Mouse (Mus musculus) B cell, adult 2 months (primary cell): ENCODE data around the gene Tmem69.

Source experiments
- DNase-seq, 2 experiments: peaks; one replicate each; pipeline ENCODE4 v3.0.0; 2022

Gene Tmem69

GRCm38 (mm10) chr4:116555413-116556300, at the start of gene Tmem69:
TSS of gene Tmem69 (minus strand) at chr4:116555936.
- DNase-seq = peak; percentile 85 to 87

- DNase-seq = peak; percentile 87 to 88
Observed at GRCm38 (mm10) chr4:116596978-116597881, 41.5 kb upstream of the Tmem69 start.

- peak in 1 of 2 experiments; percentile 1 for DNase-seq
Observed at GRCm38 (mm10) chr4:116596379-116596778, 40.6 kb upstream of the Tmem69 start, which contains the start of gene Ccdc17. TSS of gene Ccdc17 (plus strand) at chr4:116596654.

GRCm38 (mm10) chr4:116595793-116596192, 40.1 kb upstream of the Tmem69 start:
- no peak for DNase-seq

GRCm38 (mm10) chr4:116558151-116558882, 2.6 kb upstream of the Tmem69 start:
- DNase-seq = no peak

GRCm38 (mm10) chr4:116557306-116558121, 1.8 kb upstream of the Tmem69 start, which contains the start of gene Gpbp1l1:
TSS of gene Gpbp1l1 (plus strand) at chr4:116557658.
- DNase-seq = peak; percentile 99

GRCm38 (mm10) chr4:116556561-116557305, 997 bp upstream of the Tmem69 start:
- peak; percentile 97 for DNase-seq

GRCm38 (mm10) chr4:116553035-116553434, 2.7 kb downstream of the Tmem69 start:
- DNase-seq = no peak

GRCm38 (mm10) chr4:116550432-116550831, 5.3 kb downstream of the Tmem69 start:
- no peak for DNase-seq

- DNase-seq = no peak
Observed at GRCm38 (mm10) chr4:116537737-116538136, 18.0 kb downstream of the Tmem69 start.

GRCm38 (mm10) chr4:116536351-116536750, 19.4 kb downstream of the Tmem69 start:
- DNase-seq = no peak

- DNase-seq = no peak
Observed at GRCm38 (mm10) chr4:116531109-116531508, 24.6 kb downstream of the Tmem69 start.

- peak; percentile 97 for DNase-seq
Observed at GRCm38 (mm10) chr4:116507425-116508218, 48.1 kb downstream of the Tmem69 start, which contains the start of gene Ipp. TSS of gene Ipp (plus strand) at chr4:116507549.

- no peak for DNase-seq
Observed at GRCm38 (mm10) chr4:116506886-116507424, 48.8 kb downstream of the Tmem69 start.
